Mouse (Mus musculus) cerebellum, adult 2 months (tissue): ENCODE data around the gene Pard6b. TPM values are rescaled to one million over a fixed set of nuclear protein-coding genes. Genes with fewer than 3 reads are reported as not detected.

ENCODE experiments used
- DNase-seq, 2 experiments: peaks; one replicate each; pipeline ENCODE4 v3.0.0; 2021
- H3K27ac ChIP-seq: fragments of 200-500 bp; 2 replicates; pipeline ENCODE4 v1.5.1; 2012; ENCODE audit warnings: low read length, control low read depth, inconsistent platforms; ENCODE audit not compliant: insufficient read depth
- H3K27me3 ChIP-seq: fragments of 200-500 bp; 2 replicates; pipeline ENCODE4 v1.6.1; 2012; ENCODE audit warnings: inconsistent platforms, mild to moderate bottlenecking, low read length, moderate library complexity; ENCODE audit not compliant: control insufficient read depth, insufficient read depth
- H3K4me1 ChIP-seq: fragments of 200-500 bp; 2 replicates; pipeline ENCODE4 v1.6.1; 2011; ENCODE audit warnings: low read length; ENCODE audit not compliant: control insufficient read depth, insufficient read depth
- H3K4me3 ChIP-seq: fragments of 200-500 bp; replicated peaks from 2 replicates; pipeline ENCODE3; 2011; ENCODE audit warnings: mild to moderate bottlenecking, low read depth, low read length, control low read depth; ENCODE audit not compliant: insufficient read depth
- CTCF ChIP-seq: fragments of 200-500 bp; IDR thresholded peaks from 2 replicates; pipeline ENCODE4 v1.5.1; 2011; ENCODE audit warnings: low read depth, mild to moderate bottlenecking, control low read depth, low read length, moderate library complexity, borderline replicate concordance; ENCODE audit not compliant: insufficient read depth
- POLR2A ChIP-seq: fragments of 200-500 bp; IDR thresholded peaks from 2 replicates; pipeline ENCODE4 v1.6.1; 2011; ENCODE audit warnings: low read length, control low read depth, borderline replicate concordance; ENCODE audit not compliant: insufficient read depth
- WGBS: fragments of 180-500 bp; shearing (Covaris S2); methylation state at CpG from one replicate; pipeline ENCODE4 v1.1.7; 2018; 5-methylcytosine and 5-hydroxymethylcytosine counted together
- polyA plus RNA-seq: library from polyadenylated mRNA; depleted of rRNA; stranded (reverse); fragments of >200 nt; gene quantifications from 2 replicates; pipeline ENCODE4 v1.2.3, GENCODE M21; 2012

Gene Pard6b
- polyA plus RNA-seq, 1 experiment: 5.3 TPM

DNA sequence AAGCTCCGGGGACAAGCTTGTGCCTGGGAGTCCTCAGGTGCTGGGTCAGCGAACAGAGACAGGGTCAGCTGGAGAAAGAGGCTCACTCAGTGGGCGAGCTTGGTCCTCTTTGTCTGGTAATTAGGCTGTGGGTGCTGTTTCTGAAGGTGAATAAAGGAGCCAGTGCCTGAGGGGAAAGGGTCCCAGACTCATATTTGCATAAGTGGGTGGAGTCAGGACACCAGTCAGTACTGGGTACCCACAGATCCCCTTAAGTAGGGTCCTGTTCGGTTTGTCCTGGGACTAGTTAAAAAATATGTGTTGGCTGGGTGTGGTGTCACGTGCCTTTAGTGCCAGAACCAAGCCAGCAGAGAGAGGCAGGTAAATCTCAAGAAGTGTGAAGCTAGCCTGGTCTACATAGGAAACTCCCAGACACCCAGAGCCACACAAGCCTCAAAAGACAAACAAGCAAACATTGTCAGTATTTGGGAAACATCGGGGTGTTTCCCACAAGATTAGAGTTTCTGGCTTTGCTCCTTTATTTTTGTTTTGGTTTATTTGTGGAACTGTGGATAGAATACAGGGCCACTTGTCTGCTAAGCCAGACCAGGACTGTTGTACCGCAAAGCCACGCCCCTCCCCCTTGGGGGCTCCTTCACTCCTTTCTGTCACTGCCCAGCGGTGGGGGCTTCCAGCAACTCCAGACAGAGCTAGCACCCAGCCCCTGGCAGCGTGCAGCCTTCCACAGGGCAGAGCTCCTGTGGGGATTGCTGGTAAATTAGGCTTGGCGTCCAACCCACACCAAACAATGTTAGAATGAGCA lies 44.7 kb downstream of the Pard6b start:
- H3K4me1 ChIP-seq: no peaks in the 10 kb centered on the region
- H3K27ac ChIP-seq: no peak overlapping the region
- 37% methylated on average over 11 of the region's 11 CpGs for WGBS
- H3K4me3 ChIP-seq: no peak overlapping the region
- no peak for DNase-seq
- no peak for TF ChIP-seq POLR2A
- no peak for TF ChIP-seq CTCF
- no peaks in the 10 kb centered on the region for H3K27me3 ChIP-seq

DNA sequence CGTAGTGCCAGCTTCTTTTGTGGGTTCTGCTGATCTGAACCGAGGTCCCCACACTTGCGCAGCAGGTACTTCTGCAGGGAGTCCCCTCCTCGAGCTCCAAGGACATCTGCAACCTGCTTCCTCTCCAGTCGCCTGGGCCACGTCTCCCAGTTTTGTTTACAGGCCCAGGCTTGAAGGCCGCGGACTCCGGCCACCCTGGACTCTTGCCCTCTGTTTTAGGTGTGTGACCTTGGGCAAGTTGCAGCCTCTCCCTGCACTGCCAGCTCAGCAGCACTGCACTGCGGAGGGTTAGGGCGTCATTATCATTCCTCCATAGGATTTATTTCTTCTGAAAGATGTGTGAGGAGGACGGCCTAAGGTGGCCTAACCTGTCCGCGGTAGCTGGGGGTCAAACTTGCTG lies 47.0 kb downstream of the Pard6b start:
- WGBS: 88% methylated on average over 14 of the region's 14 CpGs
- Histone ChIP-seq H3K27ac (no peak overlapping the region), H3K27me3 (no peaks in the 10 kb centered on the region), H3K4me1 (no peaks in the 10 kb centered on the region), H3K4me3 (no peak overlapping the region)
- TF ChIP-seq CTCF (no peak), POLR2A (no peak)
- no peak for DNase-seq

- H3K27ac ChIP-seq: no peak overlapping the region
- H3K27me3 ChIP-seq: no peaks in the 10 kb centered on the region
- WGBS: 22% methylated on average over 13 of the region's 14 CpGs
- H3K4me3 ChIP-seq: no peak overlapping the region
- peak; percentile 39; the same call in 1 of the 2 replicates for TF ChIP-seq CTCF
- TF ChIP-seq POLR2A: no peak
- no peaks in the 10 kb centered on the region for H3K4me1 ChIP-seq
- DNase-seq: peak; percentile 63 to 67
These were observed 47.5 kb downstream of the Pard6b start for GRCm38 (mm10) chr2:168128211-168128859.

GRCm38 (mm10) chr2:168130046-168130445 lies 49.2 kb downstream of the Pard6b start:
- WGBS: 71% methylated on average over 3 of the region's 3 CpGs
- no peak for TF ChIP-seq POLR2A
- no peak for TF ChIP-seq CTCF
- no peak overlapping the region for H3K27ac ChIP-seq
- no peak for DNase-seq
- H3K27me3 ChIP-seq: no peaks in the 10 kb centered on the region
- no peaks in the 10 kb centered on the region for H3K4me1 ChIP-seq
- no peak overlapping the region for H3K4me3 ChIP-seq

DNA sequence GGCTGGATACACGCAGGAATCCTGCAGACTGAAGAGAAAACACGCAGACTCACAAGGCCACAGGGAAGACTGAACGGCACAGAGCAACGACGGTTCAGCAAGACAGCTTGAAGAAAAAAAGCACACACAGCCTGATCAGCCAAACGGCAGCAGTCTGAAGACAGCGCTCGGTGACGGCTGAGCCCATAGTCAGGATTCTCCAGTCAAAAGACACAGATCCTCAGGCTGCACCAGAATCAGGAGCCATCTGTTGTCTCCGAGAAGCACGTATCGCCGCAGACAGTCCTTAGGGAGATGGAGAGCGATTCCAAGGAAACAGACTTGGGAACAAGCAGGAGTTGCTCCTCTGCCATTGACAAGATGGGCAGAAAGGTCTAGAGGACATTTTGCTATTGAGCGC lies 56.4 kb downstream of the Pard6b start:
- H3K4me1 ChIP-seq: no peaks in the 10 kb centered on the region
- TF ChIP-seq POLR2A: no peak
- TF ChIP-seq CTCF: no peak
- 16% methylated on average over 15 of the region's 15 CpGs for whole genome bisulfite sequencing
- H3K27me3 ChIP-seq: no peaks in the 10 kb centered on the region
- no peak for DNase-seq
- H3K4me3 ChIP-seq: no peak overlapping the region
- H3K27ac ChIP-seq: no peak overlapping the region

GRCm38 (mm10) chr2:168143794-168144193 lies 63.0 kb downstream of the Pard6b start:
- Histone ChIP-seq H3K4me3 (no peak overlapping the region), H3K27me3 (no peaks in the 10 kb centered on the region), H3K4me1 (no peaks in the 10 kb centered on the region), H3K27ac (no peak overlapping the region)
- 29% methylated on average over 5 of the region's 5 CpGs for WGBS
- TF ChIP-seq CTCF: no peak
- TF ChIP-seq POLR2A: no peak
- DNase-seq: no peak

DNA sequence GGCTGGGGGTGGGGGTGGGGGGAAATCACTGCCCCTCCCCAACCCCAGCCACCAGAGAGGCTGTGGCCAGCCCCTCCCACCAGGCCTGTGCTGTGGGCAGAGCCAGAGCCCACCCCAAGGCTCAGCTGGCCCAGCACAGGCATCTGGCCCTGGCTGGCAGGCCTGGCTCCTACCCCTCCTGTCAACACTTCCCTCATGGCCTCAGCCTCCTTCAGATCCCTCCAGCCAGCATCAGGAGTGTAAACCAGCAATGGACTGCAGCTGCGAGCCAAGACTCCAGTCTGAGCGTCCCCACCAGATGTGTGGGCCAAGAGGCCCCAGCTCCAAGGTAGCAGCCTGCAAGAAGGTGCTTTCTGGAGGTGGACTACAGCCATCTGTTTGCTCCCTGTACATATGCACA lies 64.6 kb downstream of the Pard6b start:
- H3K4me1 ChIP-seq: no peaks in the 10 kb centered on the region
- no peak overlapping the region for H3K27ac ChIP-seq
- no peak for DNase-seq
- TF ChIP-seq POLR2A: no peak
- no peak for TF ChIP-seq CTCF
- WGBS: 45% methylated on average over 2 of the region's 2 CpGs
- no peaks in the 10 kb centered on the region for H3K27me3 ChIP-seq
- no peak overlapping the region for H3K4me3 ChIP-seq
